Mouse (Mus musculus): ENCODE data around the gene Slc30a3. TPM values are rescaled to one million over a fixed set of nuclear protein-coding genes. Genes with fewer than 3 reads are reported as not detected.

Gene Slc30a3
- polyA plus RNA-seq, 1 experiment from 2014 or later = 0.25 TPM

DNA sequence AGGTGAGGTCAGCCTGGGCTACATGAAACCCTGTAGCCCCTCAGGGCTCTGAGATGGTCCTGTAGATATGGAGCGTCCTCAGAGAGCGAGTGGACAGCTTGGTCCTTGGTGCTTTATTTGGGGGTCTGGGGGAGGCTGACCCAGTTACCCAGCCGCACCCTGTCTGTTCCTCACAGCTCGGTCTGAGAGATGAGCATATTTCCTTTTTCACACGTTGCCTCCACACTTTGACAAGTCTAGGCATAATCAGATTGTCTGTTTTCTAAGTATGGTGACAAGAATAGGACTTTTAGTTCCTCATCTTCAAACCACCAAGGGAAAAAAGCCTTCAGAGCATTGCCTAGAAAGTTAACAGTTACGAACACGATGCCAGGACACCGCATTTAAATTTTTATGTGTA lies 13.1 kb upstream of the Slc30a3 start:
- Histone ChIP-seq H3K36me3 (no peaks in the 10 kb centered on the region), H3K4me3 (no peak overlapping the region), H3K4me2 (no peak overlapping the region), H3K9me3 (replicated peaks) (no peaks in the 10 kb centered on the region), H3K27ac (no peak overlapping the region), H3K9ac (no peak overlapping the region), H3K4me1 (replicated peaks) (peaks cover 8% of the 10 kb centered on the region; the same call in 1 of the 2 replicates), H3K27me3 (peaks cover 5% of the 10 kb centered on the region; the same call in 1 of the 2 replicates)
- ATAC-seq (replicated peaks; ENCODE audit: insufficient number of reproducible peaks, insufficient read depth, low FRiP score, low read depth) = no peak
- WGBS = 75% methylated on average over 8 of the region's 8 CpGs

DNA sequence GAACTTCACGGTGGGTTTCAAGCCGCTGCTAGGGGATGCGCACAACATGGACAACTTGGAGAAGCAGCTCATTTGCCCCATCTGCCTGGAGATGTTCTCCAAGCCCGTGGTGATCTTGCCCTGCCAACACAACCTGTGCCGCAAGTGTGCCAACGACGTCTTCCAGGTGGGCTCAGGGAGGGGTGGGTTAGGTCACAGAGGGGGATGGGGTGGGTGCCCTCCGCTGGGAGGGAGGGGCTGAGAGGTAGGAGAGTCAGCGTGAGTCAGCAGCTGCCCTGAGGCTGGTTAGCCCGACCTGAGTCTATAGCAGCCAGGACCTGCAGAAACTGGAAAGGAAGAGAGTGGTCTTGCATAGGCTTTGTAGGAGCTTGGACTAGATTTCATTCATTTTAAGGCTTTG lies 8.9 kb upstream of the Slc30a3 start:
- Histone ChIP-seq H3K9ac (0 out of 2 replicates have a peak overlapping the region, but pooled peaks have one; percentile 17), H3K27ac (peak overlapping the region; percentile 69), H3K27me3 (peaks cover 5% of the 10 kb centered on the region; the same call in 1 of the 2 replicates), H3K9me3 (replicated peaks) (no peaks in the 10 kb centered on the region), H3K4me1 (replicated peaks) (peaks cover 8% of the 10 kb centered on the region; the same call in 1 of the 2 replicates), H3K36me3 (no peaks in the 10 kb centered on the region), H3K4me2 (peak overlapping the region; percentile 57), H3K4me3 (peak overlapping the region; percentile 39)
- WGBS = 12% methylated on average over 10 of the region's 10 CpGs
- ATAC-seq (replicated peaks; ENCODE audit: insufficient number of reproducible peaks, insufficient read depth, low FRiP score, low read depth) = peak; percentile 18; the same call in 1 of the 2 replicates

DNA sequence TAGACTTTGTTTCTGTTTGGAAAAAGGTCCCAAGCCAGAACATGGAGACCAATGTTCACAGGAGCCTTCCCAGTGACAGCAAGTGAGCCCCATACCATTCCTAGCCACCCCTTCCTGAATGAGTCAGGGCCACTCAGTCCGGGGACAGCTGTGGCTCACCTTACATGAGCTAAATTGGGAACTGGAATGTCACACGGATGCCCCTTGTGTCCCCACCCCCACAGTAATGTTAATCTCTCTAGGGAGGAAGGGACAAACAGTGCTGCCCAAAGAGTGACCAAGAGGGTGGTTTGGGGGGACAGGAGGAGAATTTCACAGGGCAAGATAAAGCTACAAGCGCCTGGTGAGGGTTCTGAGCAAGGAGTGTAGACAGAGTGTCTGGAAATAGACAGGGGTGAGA lies 8.3 kb upstream of the Slc30a3 start, which contains the start of gene Trim54:
TSS of gene Trim54 (plus strand) at position 359 of the 400 bp plus-strand sequence.
- WGBS = 12% methylated on average over 3 of the region's 3 CpGs
- peak within 1 kb of the TSS; percentile 69 for H3K27ac ChIP-seq

DNA sequence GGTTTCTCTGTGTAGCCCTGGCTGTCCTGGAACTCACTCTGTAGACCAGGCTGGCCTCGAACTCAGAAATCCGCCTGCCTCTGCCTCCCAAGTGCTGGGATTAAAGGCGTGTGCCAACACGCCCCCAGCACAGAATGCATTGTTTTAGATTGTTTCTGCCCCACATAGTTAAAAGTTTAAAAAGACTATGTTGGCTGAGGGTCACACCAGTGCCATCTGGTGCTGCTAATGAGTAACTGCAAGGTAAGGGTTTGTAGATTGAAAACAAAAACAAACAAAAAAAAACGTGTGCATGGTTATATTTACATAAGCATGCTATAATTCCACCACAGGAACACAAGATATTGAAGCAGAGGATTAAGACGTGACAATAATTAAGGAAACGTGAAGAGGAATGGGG lies 2.7 kb upstream of the Slc30a3 start:
- Histone ChIP-seq H3K27me3 (no peaks in the 10 kb centered on the region), H3K27ac (no peak overlapping the region), H3K36me3 (no peaks in the 10 kb centered on the region), H3K4me1 (replicated peaks) (no peaks in the 10 kb centered on the region), H3K9me3 (replicated peaks) (no peaks in the 10 kb centered on the region), H3K9ac (no peak overlapping the region), H3K4me3 (no peak overlapping the region), H3K4me2 (no peak overlapping the region)
- ATAC-seq (replicated peaks; ENCODE audit: insufficient number of reproducible peaks, insufficient read depth, low FRiP score, low read depth) = no peak
- WGBS = 28% methylated on average over 7 of the region's 7 CpGs

More for the DNA sequence above, 8.3 kb upstream of the Slc30a3 start, which contains the start of gene Trim54:
- peak within 1 kb of the TSS; percentile 57 for H3K4me2 ChIP-seq
- peaks cover 8% of the 10 kb centered on the region; the same call in 1 of the 2 replicates for H3K4me1 ChIP-seq (replicated peaks)
- no peaks in the 10 kb centered on the region for H3K9me3 ChIP-seq (replicated peaks)
- 0 out of 2 replicates have a peak within 1 kb of the TSS, but pooled peaks have one; percentile 17 for H3K9ac ChIP-seq
- peak; percentile 66; the same call in 1 of the 2 replicates for ATAC-seq (replicated peaks; ENCODE audit: insufficient number of reproducible peaks, insufficient read depth, low FRiP score, low read depth)
- peaks cover 5% of the 10 kb centered on the region; the same call in 1 of the 2 replicates for H3K27me3 ChIP-seq
- peak within 1 kb of the TSS; percentile 39 for H3K4me3 ChIP-seq
- no peaks in the 10 kb centered on the region for H3K36me3 ChIP-seq

DNA sequence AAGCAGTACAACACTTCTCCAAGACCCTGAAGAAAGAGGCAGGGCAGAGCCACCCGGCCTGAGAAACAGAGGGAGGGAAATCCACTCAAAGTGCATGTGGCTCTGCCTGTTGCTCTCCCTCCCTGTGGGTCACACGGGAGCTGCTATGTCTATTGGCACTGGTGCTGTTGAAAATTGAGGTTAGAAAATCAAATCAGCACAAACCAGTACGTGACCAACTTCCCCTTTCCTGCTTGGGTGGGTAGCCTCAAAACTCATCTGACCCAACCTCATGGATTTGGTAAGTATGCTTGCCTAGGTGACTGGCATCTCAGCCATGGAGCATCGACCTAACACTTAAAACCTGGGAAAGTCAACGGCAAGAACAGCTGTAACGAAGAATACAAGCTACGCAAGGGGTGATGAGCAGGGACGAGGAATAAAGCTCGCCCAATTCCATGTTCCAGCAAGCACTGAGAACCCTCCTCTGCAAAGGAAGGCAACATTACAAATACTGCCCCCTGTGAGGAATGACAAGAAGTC lies 2.2 kb downstream of the Slc30a3 start, which contains the start of gene Dnajc5g:
TSS of gene Dnajc5g (plus strand) at position 472 of the 522 bp plus-strand sequence.
- no peak for ATAC-seq (replicated peaks; ENCODE audit: insufficient number of reproducible peaks, insufficient read depth, low FRiP score, low read depth)
- 0 out of 2 replicates have a peak, but pooled peaks cover 4% of the 10 kb centered on the region for H3K27me3 ChIP-seq
- no peak within 1 kb of the TSS for H3K27ac ChIP-seq
- no peak within 1 kb of the TSS for H3K4me3 ChIP-seq
- H3K4me1 ChIP-seq (replicated peaks) = no peaks in the 10 kb centered on the region
- no peak within 1 kb of the TSS for H3K9ac ChIP-seq
- 74% methylated on average over 9 of the region's 9 CpGs for whole genome bisulfite sequencing
- H3K36me3 ChIP-seq = no peaks in the 10 kb centered on the region
- no peak within 1 kb of the TSS for H3K4me2 ChIP-seq
- no peaks in the 10 kb centered on the region for H3K9me3 ChIP-seq (replicated peaks)

DNA sequence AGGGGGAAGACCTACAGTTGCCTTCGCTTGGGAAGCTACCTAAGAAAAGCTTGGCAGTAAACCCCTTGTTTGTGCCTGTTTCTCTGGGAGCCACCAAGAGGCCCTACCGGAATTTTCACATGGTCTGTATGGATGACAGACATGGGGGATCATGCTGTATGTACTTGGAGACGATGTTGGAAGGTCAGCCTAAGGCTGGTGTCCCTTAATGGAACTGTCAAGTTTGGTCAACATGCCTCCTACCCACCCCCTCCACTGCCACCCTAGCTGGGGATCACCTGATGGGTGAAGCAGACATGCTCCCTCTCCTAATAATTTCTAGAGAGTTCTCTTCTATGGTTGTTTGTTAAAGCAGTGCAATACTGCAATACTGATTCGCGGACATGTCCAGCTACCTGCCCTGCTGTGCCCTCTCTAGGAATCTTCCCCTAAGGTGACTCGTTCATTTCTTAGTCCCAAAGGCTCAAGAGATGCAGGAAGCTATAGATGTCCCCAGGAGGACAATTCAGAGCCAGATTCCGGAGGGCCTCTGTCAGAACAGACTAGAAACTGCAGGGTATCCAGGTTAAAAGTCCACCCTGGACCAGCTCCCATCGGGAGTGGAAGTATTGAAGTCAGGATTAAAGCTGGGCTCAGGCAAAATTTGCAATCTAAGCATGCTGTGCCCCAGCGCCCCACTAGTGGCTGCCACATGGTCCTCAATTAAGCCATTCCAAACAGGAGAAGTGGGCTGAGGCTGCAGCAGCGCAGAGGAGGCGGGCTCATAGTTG lies 12.1 kb downstream of the Slc30a3 start:
- H3K36me3 ChIP-seq = no peaks in the 10 kb centered on the region
- H3K9ac ChIP-seq = no peak overlapping the region
- H3K4me3 ChIP-seq = peak overlapping the region; percentile 45
- H3K27me3 ChIP-seq = peaks cover 76% of the 10 kb centered on the region
- H3K27ac ChIP-seq = no peak overlapping the region
- 26% methylated on average over 11 of the region's 11 CpGs for WGBS
- no peaks in the 10 kb centered on the region for H3K9me3 ChIP-seq (replicated peaks)
- H3K4me2 ChIP-seq = peak overlapping the region; percentile 73
- H3K4me1 ChIP-seq (replicated peaks) = peaks cover 35% of the 10 kb centered on the region
- no peak for ATAC-seq (replicated peaks; ENCODE audit: insufficient number of reproducible peaks, insufficient read depth, low FRiP score, low read depth)

DNA sequence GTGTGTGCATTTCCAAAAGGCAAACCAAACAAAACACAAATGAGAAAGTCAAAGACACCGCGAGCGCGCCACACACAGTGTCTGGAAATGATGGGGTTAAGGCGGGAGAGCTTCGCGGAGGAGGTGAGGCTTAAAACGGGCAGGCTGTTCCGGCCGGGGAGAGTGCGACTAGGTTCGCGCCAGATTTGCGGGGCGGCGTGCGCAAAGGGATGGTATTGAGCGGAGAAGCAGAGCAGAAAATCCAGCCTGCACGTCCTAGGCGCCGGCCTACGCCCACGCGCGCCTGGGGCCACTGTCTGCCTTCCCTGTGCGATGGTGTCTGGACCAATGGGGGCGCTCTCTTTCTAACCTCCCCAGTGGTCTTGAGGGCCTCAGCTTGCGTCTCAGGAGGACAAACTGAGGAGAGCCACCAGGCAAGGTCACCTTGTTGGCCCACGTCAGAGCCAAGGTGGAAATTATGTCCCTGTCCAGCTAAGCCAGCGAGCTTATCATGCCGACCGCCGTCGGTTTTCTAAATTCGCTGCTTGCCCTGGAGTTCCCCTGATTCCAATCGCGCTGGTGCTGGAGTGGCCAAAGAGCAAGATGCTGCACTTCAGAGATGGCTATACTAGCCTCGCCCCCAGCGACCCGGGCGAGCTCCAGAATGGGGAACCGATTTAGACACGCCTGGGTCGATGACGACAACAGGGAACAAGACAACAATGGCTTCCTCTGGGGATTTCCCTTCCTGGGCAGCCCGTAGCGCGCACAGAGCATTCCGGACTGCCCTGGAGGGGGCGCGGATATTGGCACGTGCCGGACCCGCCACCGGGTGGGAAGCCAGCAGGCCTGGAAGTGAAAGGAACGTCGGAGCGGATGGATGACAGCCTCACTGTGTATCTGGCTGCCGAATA lies 13.0 kb downstream of the Slc30a3 start:
- Histone ChIP-seq H3K27me3 (peaks cover 85% of the 10 kb centered on the region), H3K4me3 (peak overlapping the region; percentile 45), H3K4me1 (replicated peaks) (peaks cover 35% of the 10 kb centered on the region), H3K4me2 (peak overlapping the region; percentile 73), H3K27ac (no peak overlapping the region), H3K36me3 (no peaks in the 10 kb centered on the region), H3K9me3 (replicated peaks) (no peaks in the 10 kb centered on the region), H3K9ac (peak overlapping the region; percentile 33; the same call in 1 of the 2 replicates)
- WGBS = under 1% methylated on average over 59 of the region's 59 CpGs
- peak; percentile 71 for ATAC-seq (replicated peaks; ENCODE audit: insufficient number of reproducible peaks, insufficient read depth, low FRiP score, low read depth)

DNA sequence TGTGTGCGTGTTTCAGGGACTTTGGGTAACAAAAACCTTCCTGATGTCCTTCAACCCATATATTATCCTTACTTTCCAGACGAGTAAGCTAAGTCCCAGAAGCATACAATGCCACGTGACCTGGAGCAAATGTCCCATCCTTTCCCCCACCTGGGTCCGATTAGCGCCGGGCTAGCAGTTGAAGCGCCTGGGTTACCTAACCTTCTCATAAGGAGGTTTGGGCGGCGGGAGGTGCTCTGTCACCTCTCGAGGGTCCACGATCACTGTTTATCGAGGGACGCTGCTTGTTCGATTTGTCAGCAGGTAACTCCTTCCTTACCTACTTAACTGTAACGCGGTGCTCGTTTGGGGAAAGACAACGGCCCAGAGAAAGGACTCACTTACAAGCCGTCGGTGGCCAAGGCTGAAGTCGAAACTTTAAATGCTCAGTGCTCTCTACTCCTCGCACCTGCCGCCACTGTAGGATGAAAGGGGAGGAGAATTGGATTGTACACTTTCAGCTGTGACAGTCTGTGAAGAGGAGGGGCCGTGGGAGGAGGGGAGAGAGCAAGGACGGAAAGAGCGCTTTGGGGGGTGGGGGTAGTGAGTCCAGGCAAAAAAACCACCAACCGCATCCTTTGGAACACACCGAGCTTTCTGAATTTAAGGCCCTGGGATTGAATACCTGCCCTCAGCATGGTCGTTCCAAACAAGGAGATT lies 13.8 kb downstream of the Slc30a3 start:
- ATAC-seq (replicated peaks; ENCODE audit: insufficient number of reproducible peaks, insufficient read depth, low FRiP score, low read depth) = no peak
- Histone ChIP-seq H3K4me1 (replicated peaks) (peaks cover 35% of the 10 kb centered on the region), H3K9me3 (replicated peaks) (no peaks in the 10 kb centered on the region), H3K9ac (0 out of 2 replicates have a peak overlapping the region, but pooled peaks have one; percentile 33), H3K4me3 (peak overlapping the region; percentile 45), H3K27ac (no peak overlapping the region), H3K4me2 (peak overlapping the region; percentile 73), H3K36me3 (no peaks in the 10 kb centered on the region), H3K27me3 (peaks cover 93% of the 10 kb centered on the region)
- WGBS = 2% methylated on average over 29 of the region's 29 CpGs

DNA sequence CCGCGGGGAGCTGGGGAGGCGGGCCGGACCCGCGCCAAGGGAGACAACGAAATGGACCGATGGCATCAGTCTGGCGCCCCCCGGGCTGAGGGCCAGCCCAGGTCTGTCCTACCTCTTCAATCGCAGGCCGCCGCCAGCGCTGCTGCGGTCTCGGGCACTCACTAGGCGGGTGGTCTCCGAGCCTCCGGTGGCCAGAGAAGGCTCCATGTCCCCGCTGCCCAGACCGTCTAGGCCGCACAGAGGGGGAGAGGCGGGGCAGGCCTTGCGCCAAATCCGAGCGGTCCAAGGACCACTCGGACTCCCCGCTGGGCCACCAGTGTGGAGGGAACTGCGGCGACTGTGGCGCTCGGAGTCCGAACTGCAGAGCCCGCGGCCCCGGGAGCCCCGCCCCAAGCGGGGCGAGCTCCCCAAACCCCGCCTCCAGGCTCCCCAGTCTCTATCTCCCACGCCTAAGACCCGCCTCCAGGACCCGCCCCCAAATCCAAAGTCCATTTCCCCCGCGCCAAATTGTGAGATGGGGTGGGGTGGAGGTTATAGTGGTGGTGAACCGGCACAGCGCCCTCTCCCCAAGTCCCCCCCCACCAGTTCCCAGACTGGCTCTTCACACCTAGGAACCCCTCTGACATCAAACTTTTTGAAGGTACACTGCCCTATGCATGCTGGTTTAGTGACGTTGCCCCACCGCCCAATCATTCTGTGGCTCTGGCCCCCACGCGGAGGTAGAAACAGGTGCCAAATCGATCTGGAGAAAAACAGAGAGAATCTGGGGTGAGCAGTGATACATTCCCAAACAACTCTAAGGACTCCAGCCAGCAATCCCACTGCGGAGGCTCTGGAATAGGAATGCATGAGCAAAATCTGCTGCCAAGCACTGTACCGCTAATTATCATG lies 14.6 kb downstream of the Slc30a3 start:
- under 1% methylated on average over 54 of the region's 54 CpGs for WGBS
- Histone ChIP-seq H3K27me3 (peaks cover 98% of the 10 kb centered on the region), H3K9me3 (replicated peaks) (no peaks in the 10 kb centered on the region), H3K4me1 (replicated peaks) (peaks cover 35% of the 10 kb centered on the region), H3K4me2 (peak overlapping the region; percentile 73), H3K36me3 (no peaks in the 10 kb centered on the region), H3K4me3 (peak overlapping the region; percentile 45), H3K27ac (no peak overlapping the region), H3K9ac (peak overlapping the region; percentile 28; the same call in 1 of the 2 replicates)
- ATAC-seq (replicated peaks; ENCODE audit: insufficient number of reproducible peaks, insufficient read depth, low FRiP score, low read depth) = peak; percentile 20; the same call in 1 of the 2 replicates
